Mouse (Mus musculus) hindbrain, embryonic 11.5 days (tissue): ENCODE data around the gene Cops7b. TPM values are rescaled to one million over a fixed set of nuclear protein-coding genes. Genes with fewer than 3 reads are reported as not detected.

ENCODE experiments used
- ATAC-seq: fragments of 200-750 bp; cut with Nextera tagmentation; 2 replicates; pipeline ENCODE4 v1.8.0; 2017; ENCODE audit warnings: mild to moderate bottlenecking, moderate TSS enrichment, moderate library complexity; ENCODE audit not compliant: low FRiP score
- DNase-seq: peaks from one replicate; pipeline ENCODE4 v3.0.0-alpha.2; 2015; ENCODE audit warnings: low spot score
- H3K27ac ChIP-seq: fragments of 300-500 bp; sonication (generic); 2 replicates; pipeline ENCODE4 v1.5.1; 2014; ENCODE audit warnings: mild to moderate bottlenecking, low read depth, low read length
- H3K27me3 ChIP-seq: fragments of 300-500 bp; sonication (generic); 2 replicates; pipeline ENCODE4 v1.6.1; 2014; ENCODE audit warnings: mild to moderate bottlenecking, low read length, moderate library complexity, mixed read lengths; ENCODE audit not compliant: control insufficient read depth, insufficient read depth
- H3K36me3 ChIP-seq: fragments of 300-500 bp; sonication (generic); 2 replicates; pipeline ENCODE4 v1.6.1; 2014; ENCODE audit warnings: mild to moderate bottlenecking, low read length, moderate library complexity, mixed read lengths; ENCODE audit not compliant: control insufficient read depth, insufficient read depth
- H3K4me1 ChIP-seq: fragments of 300-500 bp; sonication (generic); replicated peaks from 2 replicates; pipeline ENCODE4 v1.6.1; 2014; ENCODE audit warnings: low read length, mixed read lengths; ENCODE audit not compliant: control insufficient read depth, insufficient read depth
- H3K4me2 ChIP-seq: fragments of 300-500 bp; sonication (generic); replicated peaks from 2 replicates; pipeline ENCODE4 v1.6.1; 2014; ENCODE audit warnings: mild to moderate bottlenecking, low read depth, low read length
- H3K4me3 ChIP-seq: fragments of 300-500 bp; sonication (generic); 2 replicates; pipeline ENCODE4 v1.5.1; 2014; ENCODE audit warnings: low read depth, low read length
- H3K9ac ChIP-seq: fragments of 300-500 bp; sonication (generic); 2 replicates; pipeline ENCODE4 v1.6.1; 2014; ENCODE audit warnings: low read depth, low read length
- H3K9me3 ChIP-seq: fragments of 300-500 bp; sonication (generic); 2 replicates; pipeline ENCODE4 v1.6.1; 2016; ENCODE audit warnings: low read length; ENCODE audit not compliant: control insufficient read depth
- WGBS: fragments of 180-500 bp; shearing (Covaris S2); extraction: QIAGEN DNeasy Blood & Tissue Kit; methylation state at CpG from one replicate; pipeline ENCODE4 v1.1.7; 2014; 5-methylcytosine and 5-hydroxymethylcytosine counted together
- polyA plus RNA-seq: library from polyadenylated mRNA; unstranded; fragments of >200 nt; fragmentation: Nextera tagmentation; extraction: Ambion mirVana; gene quantifications from 2 replicates; pipeline ENCODE4 v1.2.1, GENCODE M21; 2014

Gene Cops7b
- polyA plus RNA-seq, 1 experiment from 2014 or later: 49.7 TPM

- WGBS: 2% methylated on average over 30 of the region's 38 CpGs
- peak; percentile 84 for ATAC-seq
- H3K27me3 ChIP-seq: no peaks in the 10 kb centered on the region
These were observed 833 bp upstream of the Cops7b start for GRCm38 (mm10) chr1:86581692-86582450.

DNA sequence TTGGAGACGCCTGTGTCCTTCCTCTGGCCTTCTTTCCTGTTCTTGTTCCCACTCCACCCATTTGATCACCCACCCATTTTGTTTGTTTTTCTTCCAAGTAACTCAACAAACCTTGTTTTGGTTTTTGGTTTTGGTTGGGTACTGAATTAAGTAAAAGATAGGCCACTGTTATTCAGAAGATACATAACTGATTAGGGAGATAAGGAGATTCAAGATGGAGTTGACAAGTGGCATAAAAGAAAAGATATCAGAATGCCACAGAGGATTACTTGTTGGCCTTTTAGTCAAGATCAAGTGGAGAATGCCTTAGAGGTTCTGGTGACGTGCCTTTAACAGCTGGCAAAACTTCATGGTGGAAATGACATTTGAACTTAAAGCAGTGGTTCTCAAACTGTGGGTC lies 1.0 kb downstream of the Cops7b start:
- no peak for DNase-seq
- Histone ChIP-seq H3K4me2 (no peak overlapping the region), H3K4me1 (no peaks in the 10 kb centered on the region; the same call in 1 of the 2 replicates), H3K27ac (no peak overlapping the region), H3K27me3 (no peaks in the 10 kb centered on the region), H3K9ac (no peak overlapping the region), H3K9me3 (no peaks in the 10 kb centered on the region), H3K4me3 (no peak overlapping the region), H3K36me3 (no peaks in the 10 kb centered on the region)
- WGBS: 77% methylated on average over 2 of the region's 2 CpGs
- no peak for ATAC-seq

More at GRCm38 (mm10) chr1:86581692-86582450, 833 bp upstream of the Cops7b start:
- H3K4me2 ChIP-seq: peak overlapping the region; percentile 72
- DNase-seq: peak; percentile 17
- peak overlapping the region; percentile 67 for H3K9ac ChIP-seq
- no peaks in the 10 kb centered on the region for H3K9me3 ChIP-seq
- H3K36me3 ChIP-seq: no peaks in the 10 kb centered on the region
- H3K4me3 ChIP-seq: peak overlapping the region; percentile 70
- no peak overlapping the region for H3K27ac ChIP-seq
- H3K4me1 ChIP-seq: no peaks in the 10 kb centered on the region; the same call in 1 of the 2 replicates

GRCm38 (mm10) chr1:86586992-86587391 lies 4.3 kb downstream of the Cops7b start:
- H3K4me2 ChIP-seq: peak overlapping the region; percentile 72
- 1% methylated on average over 26 of the region's 26 CpGs for WGBS
- ATAC-seq (peak; percentile 26; the same call in 1 of the 2 replicates), DNase-seq (peak; percentile 86)
- H3K4me1 ChIP-seq: no peaks in the 10 kb centered on the region
- H3K4me3 ChIP-seq: peak overlapping the region; percentile 90
- H3K36me3 ChIP-seq: no peaks in the 10 kb centered on the region
- H3K9me3 ChIP-seq: no peaks in the 10 kb centered on the region
- no peaks in the 10 kb centered on the region for H3K27me3 ChIP-seq
- 0 out of 2 replicates have a peak overlapping the region, but pooled peaks have one; percentile 4 for H3K27ac ChIP-seq
- H3K9ac ChIP-seq: peak overlapping the region; percentile 84

- H3K9ac ChIP-seq: no peak overlapping the region
- 92% methylated on average over 7 of the region's 7 CpGs for WGBS
- no peaks in the 10 kb centered on the region for H3K27me3 ChIP-seq
- DNase-seq: no peak
- no peaks in the 10 kb centered on the region for H3K4me1 ChIP-seq
- H3K4me2 ChIP-seq: no peak overlapping the region
- no peak overlapping the region for H3K27ac ChIP-seq
- ATAC-seq: no peak
- H3K9me3 ChIP-seq: no peaks in the 10 kb centered on the region
- no peak overlapping the region for H3K4me3 ChIP-seq
- H3K36me3 ChIP-seq: peaks cover 2% of the 10 kb centered on the region; the same call in 1 of the 2 replicates
These were observed 11.8 kb downstream of the Cops7b start for GRCm38 (mm10) chr1:86594539-86594938.

DNA sequence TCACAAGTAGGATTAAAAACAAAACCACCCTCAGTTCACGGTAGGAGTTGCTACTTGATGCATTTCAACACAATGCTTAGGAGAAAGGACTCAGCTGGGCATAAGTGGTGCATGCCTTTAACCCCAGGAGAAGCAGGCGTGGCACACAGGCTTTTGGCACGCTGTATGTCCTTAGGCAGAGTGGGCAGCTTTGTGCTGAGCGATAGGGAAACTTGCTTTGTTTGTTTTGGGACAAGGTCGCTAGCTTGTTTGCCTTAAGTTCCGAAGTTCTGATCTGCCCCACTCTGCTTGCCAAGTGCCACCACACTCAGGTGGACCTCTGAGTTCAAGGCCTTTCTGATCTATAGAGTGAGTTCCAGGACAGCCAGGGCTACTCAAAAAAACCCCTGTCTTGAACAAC lies 12.6 kb downstream of the Cops7b start:
- DNase-seq: no peak
- ATAC-seq: no peak
- WGBS: 93% methylated on average over 6 of the region's 6 CpGs
- Histone ChIP-seq H3K36me3 (peaks cover 2% of the 10 kb centered on the region; the same call in 1 of the 2 replicates), H3K9ac (no peak overlapping the region), H3K4me1 (no peaks in the 10 kb centered on the region), H3K4me3 (no peak overlapping the region), H3K27me3 (no peaks in the 10 kb centered on the region), H3K27ac (no peak overlapping the region), H3K4me2 (no peak overlapping the region), H3K9me3 (no peaks in the 10 kb centered on the region)

DNA sequence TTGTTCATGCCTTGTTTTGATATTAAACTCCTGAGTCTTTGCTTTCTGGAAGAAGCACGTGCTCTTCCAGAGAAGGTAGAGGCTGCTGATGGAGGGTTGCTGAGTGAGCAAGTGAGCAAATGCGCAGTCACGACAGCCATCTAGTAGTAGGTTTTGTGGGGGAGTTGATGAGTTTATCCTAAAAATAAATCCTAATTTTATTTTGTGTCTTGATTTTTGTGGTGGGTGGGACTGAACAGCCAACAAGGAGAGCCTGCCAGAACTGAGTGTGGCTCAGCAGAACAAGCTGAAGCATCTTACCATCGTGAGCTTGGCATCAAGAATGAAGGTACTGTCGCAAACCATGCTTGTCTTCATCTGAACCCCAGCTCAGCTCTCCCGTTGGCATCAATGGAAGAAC lies 13.8 kb downstream of the Cops7b start:
- DNase-seq (no peak), ATAC-seq (no peak)
- no peak overlapping the region for H3K9ac ChIP-seq
- no peak overlapping the region for H3K4me3 ChIP-seq
- H3K4me1 ChIP-seq: no peaks in the 10 kb centered on the region
- 91% methylated on average over 6 of the region's 6 CpGs for WGBS
- H3K27me3 ChIP-seq: no peaks in the 10 kb centered on the region
- H3K9me3 ChIP-seq: no peaks in the 10 kb centered on the region
- H3K36me3 ChIP-seq: peaks cover 5% of the 10 kb centered on the region; the same call in 1 of the 2 replicates
- no peak overlapping the region for H3K27ac ChIP-seq
- no peak overlapping the region for H3K4me2 ChIP-seq

DNA sequence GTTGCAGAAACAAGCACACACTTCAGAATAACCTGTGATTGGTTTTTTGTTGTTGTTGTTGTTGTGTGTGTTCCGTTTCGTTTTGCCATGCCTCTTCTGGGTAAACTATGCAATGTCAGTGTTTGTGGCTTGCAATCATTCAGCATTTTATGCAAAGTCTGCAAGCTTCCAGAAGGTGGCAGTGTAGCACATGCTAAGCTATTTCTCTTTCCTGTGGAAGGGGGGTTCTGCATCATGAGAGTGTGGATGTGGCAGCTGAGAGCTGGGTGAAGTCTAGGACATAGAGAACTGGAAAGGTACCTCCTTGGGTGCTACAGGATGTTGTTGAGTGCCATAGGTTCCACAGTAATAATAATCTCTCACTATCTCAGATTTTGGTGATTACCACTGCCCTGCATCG lies 15.8 kb downstream of the Cops7b start:
- no peaks in the 10 kb centered on the region for H3K4me1 ChIP-seq
- H3K36me3 ChIP-seq: peaks cover 8% of the 10 kb centered on the region; the same call in 1 of the 2 replicates
- ATAC-seq (no peak), DNase-seq (peak; percentile 54)
- H3K27me3 ChIP-seq: no peaks in the 10 kb centered on the region
- H3K27ac ChIP-seq: no peak overlapping the region
- H3K9me3 ChIP-seq: no peaks in the 10 kb centered on the region
- H3K4me3 ChIP-seq: no peak overlapping the region
- H3K4me2 ChIP-seq: no peak overlapping the region
- WGBS: 83% methylated on average over 3 of the region's 3 CpGs
- no peak overlapping the region for H3K9ac ChIP-seq

- H3K36me3 ChIP-seq: peaks cover 8% of the 10 kb centered on the region; the same call in 1 of the 2 replicates
- no peaks in the 10 kb centered on the region for H3K4me1 ChIP-seq
- no peak overlapping the region for H3K27ac ChIP-seq
- no peak overlapping the region for H3K4me2 ChIP-seq
- no peaks in the 10 kb centered on the region for H3K9me3 ChIP-seq
- H3K9ac ChIP-seq: no peak overlapping the region
- DNase-seq (no peak), ATAC-seq (no peak)
- H3K4me3 ChIP-seq: no peak overlapping the region
- no peaks in the 10 kb centered on the region for H3K27me3 ChIP-seq
- WGBS: 92% methylated on average over 2 of the region's 2 CpGs
These were observed 17.4 kb downstream of the Cops7b start for GRCm38 (mm10) chr1:86600117-86600516.

- no peaks in the 10 kb centered on the region for H3K4me1 ChIP-seq
- DNase-seq (no peak), ATAC-seq (no peak)
- no peak overlapping the region for H3K4me3 ChIP-seq
- no peak overlapping the region for H3K27ac ChIP-seq
- H3K36me3 ChIP-seq: no peaks in the 10 kb centered on the region; the same call in 1 of the 2 replicates
- H3K9me3 ChIP-seq: no peaks in the 10 kb centered on the region
- 95% methylated on average over 1 of the region's 1 CpGs for WGBS
- H3K4me2 ChIP-seq: no peak overlapping the region
- H3K9ac ChIP-seq: no peak overlapping the region
- no peaks in the 10 kb centered on the region for H3K27me3 ChIP-seq
These were observed 28.2 kb downstream of the Cops7b start for GRCm38 (mm10) chr1:86610954-86611353.
